Mouse (Mus musculus) retina, postnatal 1 day (tissue): ENCODE measurements at regions not wholly inside any gene's neighbourhood (a gene's known extent, or its start where the extent isn't known, plus 50 kb on each side); places are given as distances from the start of the nearest gene placed in this dataset.

Experiments
- DNase-seq: peaks from one replicate; pipeline ENCODE4 v3.0.0-alpha.2; 2012

GRCm38 (mm10) chr4:94188354-94188753, 368.0 kb upstream of the Gm10306 start:
- DNase-seq: no peak

GRCm38 (mm10) chr4:94188888-94189287, 367.5 kb upstream of the Gm10306 start:
- peak; percentile 1 for DNase-seq

GRCm38 (mm10) chr4:94190940-94191339, 365.4 kb upstream of the Gm10306 start:
- DNase-seq: no peak

GRCm38 (mm10) chr4:94216265-94216664, 340.1 kb upstream of the Gm10306 start:
- DNase-seq: no peak

GRCm38 (mm10) chr4:94235650-94236206, 320.6 kb upstream of the Gm10306 start:
- no peak for DNase-seq

GRCm38 (mm10) chr4:94256026-94256425, 300.3 kb upstream of the Gm10306 start:
- DNase-seq: no peak

- DNase-seq: peak; percentile 1
These were observed 295.2 kb upstream of the Gm10306 start for GRCm38 (mm10) chr4:94261136-94261535.

- no peak for DNase-seq
These were observed 274.6 kb upstream of the Gm10306 start for GRCm38 (mm10) chr4:94281732-94282131.

GRCm38 (mm10) chr4:94292150-94292549, 264.2 kb upstream of the Gm10306 start:
- DNase-seq: no peak

GRCm38 (mm10) chr4:94317298-94317697, 239.0 kb upstream of the Gm10306 start:
- DNase-seq: no peak

GRCm38 (mm10) chr4:94326759-94327158, 229.6 kb upstream of the Gm10306 start:
- DNase-seq: no peak

- DNase-seq: no peak
These were observed 213.0 kb upstream of the Gm10306 start for GRCm38 (mm10) chr4:94343331-94343730.

GRCm38 (mm10) chr4:94349273-94349672, 207.1 kb upstream of the Gm10306 start:
- peak; percentile 3 for DNase-seq

GRCm38 (mm10) chr4:94356982-94357381, 199.4 kb upstream of the Gm10306 start:
- no peak for DNase-seq

- peak; percentile 30 for DNase-seq
These were observed 195.4 kb upstream of the Gm10306 start for GRCm38 (mm10) chr4:94360810-94361527.

- DNase-seq: peak; percentile 6
These were observed 194.7 kb upstream of the Gm10306 start for GRCm38 (mm10) chr4:94361528-94362217.

GRCm38 (mm10) chr4:94365375-94365774, 191.0 kb upstream of the Gm10306 start:
- DNase-seq: no peak

GRCm38 (mm10) chr4:94367174-94367573, 189.2 kb upstream of the Gm10306 start:
- DNase-seq: no peak

- no peak for DNase-seq
These were observed 185.4 kb upstream of the Gm10306 start for GRCm38 (mm10) chr4:94370981-94371380.

- DNase-seq: no peak
These were observed 180.1 kb upstream of the Gm10306 start for GRCm38 (mm10) chr4:94376256-94376655.

- no peak for DNase-seq
These were observed 170.6 kb upstream of the Gm10306 start for GRCm38 (mm10) chr4:94385703-94386102.

- no peak for DNase-seq
These were observed 168.0 kb upstream of the Gm10306 start for GRCm38 (mm10) chr4:94388317-94388716.

- DNase-seq: no peak
These were observed 161.9 kb upstream of the Gm10306 start for GRCm38 (mm10) chr4:94394462-94394861.

- no peak for DNase-seq
These were observed 159.1 kb upstream of the Gm10306 start for GRCm38 (mm10) chr4:94397284-94397683.
